Mouse (Mus musculus) heart, adult 2 months (tissue): ENCODE measurements around the gene Aqp9.

ENCODE experiments used
- CTCF ChIP-seq: fragments of 200-600 bp; IDR thresholded peaks from 2 replicates; pipeline ENCODE4 v1.8.1; 2022; ENCODE audit warnings: antibody characterized with exemption, mild to moderate bottlenecking, moderate library complexity
- EP300 ChIP-seq: fragments of 200-500 bp; IDR thresholded peaks from 2 replicates; pipeline ENCODE4 v1.6.1; 2011; ENCODE audit warnings: low read depth, low read length, control low read depth; ENCODE audit not compliant: insufficient read depth
- POLR2A ChIP-seq: fragments of 200-500 bp; IDR thresholded peaks from 2 replicates; pipeline ENCODE4 v1.6.1; 2011; ENCODE audit warnings: mild to moderate bottlenecking, low read depth, low read length, control low read depth; ENCODE audit not compliant: insufficient read depth

DNA sequence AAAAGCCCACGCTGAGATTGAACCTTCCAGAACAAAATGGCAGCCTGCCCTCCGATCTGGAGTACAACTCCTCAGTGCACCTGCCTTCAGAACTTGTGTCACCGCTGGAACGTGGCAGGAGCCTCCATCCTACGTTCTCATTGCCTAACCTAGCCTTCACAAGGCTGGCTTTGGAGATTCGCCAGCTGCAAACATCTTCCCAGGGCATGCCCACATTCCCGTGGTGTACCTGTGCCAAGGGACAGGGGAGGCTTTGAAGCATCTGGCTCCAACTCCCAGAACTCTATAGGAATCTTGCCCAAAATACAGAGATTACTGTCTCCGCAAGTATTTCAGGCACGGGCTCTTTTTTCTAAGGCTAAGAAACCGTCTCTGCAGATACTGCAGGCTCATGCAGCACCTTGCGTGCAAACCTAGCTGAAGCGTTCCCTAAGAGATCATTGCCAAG lies 92.3 kb downstream of the Aqp9 start:
- TF ChIP-seq POLR2A (no peak), EP300 (no peak), CTCF (no peak)
